ENCODE assay signal across 31 mouse cellular contexts in the genomic region with DNA sequence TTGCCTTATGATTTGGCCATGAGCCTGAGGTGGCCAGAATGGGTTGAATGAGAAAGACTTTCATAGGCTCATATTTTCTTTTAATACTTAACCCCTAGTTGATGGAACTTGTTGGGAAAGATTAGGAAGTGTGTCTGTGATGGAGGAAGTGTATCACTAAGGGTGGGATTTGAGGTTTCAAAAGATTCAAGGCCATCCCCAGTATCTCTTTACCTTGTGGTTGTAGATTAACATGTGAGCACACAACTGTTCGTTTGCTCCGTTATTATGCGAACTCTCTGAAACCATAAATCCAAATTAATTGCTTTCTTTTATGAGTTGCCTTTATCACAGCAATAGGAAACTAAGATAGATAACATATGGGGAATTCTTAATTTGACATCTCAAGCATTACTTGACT.
"Had no signal": no experiment of that assay in that cellular context is flagged by ENCODE, and none has a peak within 500 bp of the region (broad histone marks: within the 10 kb centered on the region; RNA-seq: fewer than 3 reads in every experiment).

No protein-coding gene starts in this region.

- H3K4me1 ChIP-seq: limb, embryonic 10.5 days; limb, embryonic 12.5 days; limb, embryonic 13.5 days; limb, embryonic 15.5 days; liver, embryonic 12.5 days; liver, embryonic 13.5 days; liver, embryonic 15.5 days; lung, embryonic 15.5 days; megakaryocyte, embryonic 14.5 days; midbrain, embryonic 10.5 days; midbrain, embryonic 12.5 days; midbrain, embryonic 13.5 days; midbrain, embryonic 15.5 days; neural tube, embryonic 12.5 days had no signal

- H3K4me3 ChIP-seq: limb, embryonic 10.5 days; limb, embryonic 12.5 days; limb, embryonic 13.5 days; limb, embryonic 15.5 days; liver, embryonic 12.5 days; liver, embryonic 13.5 days; liver, embryonic 15.5 days; lung, embryonic 15.5 days; megakaryocyte, embryonic 14.5 days; midbrain, embryonic 10.5 days; midbrain, embryonic 12.5 days; midbrain, embryonic 13.5 days; midbrain, embryonic 15.5 days; myocyte; neural tube, embryonic 12.5 days had no signal

- ATAC-seq: liver, embryonic 12.5 days; liver, postnatal 0 days; lung, postnatal 0 days; midbrain, embryonic 13.5 days; midbrain, embryonic 15.5 days; midbrain, embryonic 16.5 days had no signal

- H3K36me3 ChIP-seq: limb, embryonic 10.5 days; limb, embryonic 12.5 days; limb, embryonic 13.5 days; limb, embryonic 15.5 days; liver, embryonic 12.5 days; liver, embryonic 13.5 days; liver, embryonic 15.5 days; lung, embryonic 15.5 days; midbrain, embryonic 10.5 days; midbrain, embryonic 12.5 days; midbrain, embryonic 13.5 days; midbrain, embryonic 15.5 days; neural tube, embryonic 12.5 days had no signal

- H3K27ac ChIP-seq: limb, embryonic 10.5 days; limb, embryonic 12.5 days; limb, embryonic 13.5 days; limb, embryonic 15.5 days; liver, embryonic 12.5 days; liver, embryonic 13.5 days; liver, embryonic 14.5 days; liver, embryonic 15.5 days; lung, embryonic 15.5 days; macrophage; midbrain, embryonic 10.5 days; midbrain, embryonic 12.5 days; midbrain, embryonic 13.5 days; midbrain, embryonic 15.5 days; neural tube, embryonic 12.5 days had no signal

- H3K9me3 ChIP-seq: limb, embryonic 10.5 days; limb, embryonic 12.5 days; limb, embryonic 15.5 days; liver, embryonic 13.5 days; liver, embryonic 15.5 days; lung, embryonic 15.5 days; midbrain, embryonic 10.5 days; midbrain, embryonic 12.5 days; midbrain, embryonic 13.5 days; midbrain, embryonic 15.5 days had no signal

- DNase-seq: left cerebral cortex, postnatal 4 days; liver; liver, embryonic 13.5 days; liver, postnatal 0 days; lung, adult 18-20 months; lung, adult 2 months; lung, embryonic 14.5 days; lung, postnatal 10 days; lung, postnatal 14 days; lung, postnatal 36 days; midbrain, embryonic 14.5 days had no signal

- H3K4me2 ChIP-seq: limb, embryonic 12.5 days; limb, embryonic 13.5 days; limb, embryonic 15.5 days; liver, embryonic 11.5 days; liver, embryonic 12.5 days; liver, embryonic 13.5 days; liver, embryonic 15.5 days; lung, embryonic 14.5 days; lung, embryonic 15.5 days; midbrain, embryonic 11.5 days; midbrain, embryonic 12.5 days; midbrain, embryonic 13.5 days; midbrain, embryonic 15.5 days; neural tube, embryonic 12.5 days had no signal

- H3K9ac ChIP-seq: limb, embryonic 12.5 days; limb, embryonic 13.5 days; limb, embryonic 15.5 days; liver, embryonic 12.5 days; liver, embryonic 13.5 days; liver, embryonic 14.5 days; liver, embryonic 15.5 days; liver, postnatal 0 days; lung, embryonic 14.5 days; lung, embryonic 15.5 days; midbrain, embryonic 12.5 days; midbrain, embryonic 13.5 days; midbrain, embryonic 15.5 days; neural tube, embryonic 12.5 days had no signal

- H3K27me3 ChIP-seq: limb, embryonic 12.5 days; limb, embryonic 13.5 days; limb, embryonic 15.5 days; liver, embryonic 12.5 days; liver, embryonic 13.5 days; liver, embryonic 15.5 days; lung, embryonic 15.5 days; megakaryocyte, embryonic 14.5 days; midbrain, embryonic 12.5 days; midbrain, embryonic 13.5 days; midbrain, embryonic 15.5 days; neural tube, embryonic 12.5 days had no signal
